Mouse (Mus musculus): Measurements from ENCODE around the gene Cep83. TPM values are rescaled to one million over a fixed set of nuclear protein-coding genes. Genes with fewer than 3 reads are reported as not detected.
A peak's percentile ranks its signal among the peaks of the same experiment; 100 is the strongest.

The Cep83 gene
- polyA plus RNA-seq, 1 experiment from 2014 or later, result 20.9 TPM

GRCm38 (mm10) chr10:94827890-94828733 is 139.7 kb downstream of the Cep83 start:
- no peak overlapping the region for H3K4me3 ChIP-seq (ENCODE audit: low read length)
- 0 out of 2 replicates have a peak overlapping the region, but pooled peaks have one; percentile 18 for H3K9ac ChIP-seq (ENCODE audit: low read length)
- WGBS, result 82% methylated on average over 14 of the region's 14 CpGs
- ATAC-seq (ENCODE audit: low read depth), result no peak
- H3K4me1 ChIP-seq (replicated peaks; ENCODE audit: control insufficient read depth, insufficient read depth, low read length), result peaks cover 52% of the 10 kb centered on the region
- H3K36me3 ChIP-seq (ENCODE audit: control insufficient read depth, insufficient read depth, low read length), result no peaks in the 10 kb centered on the region
- peak overlapping the region; percentile 40 for H3K27ac ChIP-seq (ENCODE audit: low read length)
- no peaks in the 10 kb centered on the region for H3K27me3 ChIP-seq (ENCODE audit: control insufficient read depth, insufficient read depth, low read depth, low read length)
- H3K9me3 ChIP-seq (ENCODE audit: control insufficient read depth, low read length), result no peaks in the 10 kb centered on the region
- H3K4me2 ChIP-seq (ENCODE audit: low read depth, low read length), result no peak overlapping the region

- no peak for ATAC-seq (ENCODE audit: low read depth)
- no peaks in the 10 kb centered on the region for H3K36me3 ChIP-seq (ENCODE audit: control insufficient read depth, insufficient read depth, low read length)
- H3K4me1 ChIP-seq (replicated peaks; ENCODE audit: control insufficient read depth, insufficient read depth, low read length), result peaks cover 49% of the 10 kb centered on the region
- no peak overlapping the region for H3K4me3 ChIP-seq (ENCODE audit: low read length)
- H3K9me3 ChIP-seq (ENCODE audit: control insufficient read depth, low read length), result no peaks in the 10 kb centered on the region
- no peaks in the 10 kb centered on the region for H3K27me3 ChIP-seq (ENCODE audit: control insufficient read depth, insufficient read depth, low read depth, low read length)
- WGBS, result 84% methylated on average over 7 of the region's 7 CpGs
- no peak overlapping the region for H3K9ac ChIP-seq (ENCODE audit: low read length)
- peak overlapping the region; percentile 99 for H3K27ac ChIP-seq (ENCODE audit: low read length)
- H3K4me2 ChIP-seq (ENCODE audit: low read depth, low read length), result peak overlapping the region; percentile 52
Measured at GRCm38 (mm10) chr10:94828734-94829230, 140.3 kb downstream of the Cep83 start.

- ATAC-seq (ENCODE audit: low read depth), result peak; percentile 91
Measured at GRCm38 (mm10) chr10:94829407-94829806, 141.0 kb downstream of the Cep83 start.

GRCm38 (mm10) chr10:94835874-94836273 is 147.4 kb downstream of the Cep83 start:
- WGBS, result 70% methylated on average over 9 of the region's 9 CpGs

More at GRCm38 (mm10) chr10:94829407-94829806, 141.0 kb downstream of the Cep83 start:
- H3K9ac ChIP-seq (ENCODE audit: low read length), result peak overlapping the region; percentile 58
- peaks cover 48% of the 10 kb centered on the region for H3K4me1 ChIP-seq (replicated peaks; ENCODE audit: control insufficient read depth, insufficient read depth, low read length)
- 8% methylated on average over 6 of the region's 6 CpGs for WGBS
- H3K9me3 ChIP-seq (ENCODE audit: control insufficient read depth, low read length), result no peaks in the 10 kb centered on the region
- 0 out of 2 replicates have a peak, but pooled peaks cover 3% of the 10 kb centered on the region for H3K36me3 ChIP-seq (ENCODE audit: control insufficient read depth, insufficient read depth, low read length)
- peak overlapping the region; percentile 52 for H3K4me2 ChIP-seq (ENCODE audit: low read depth, low read length)
- H3K4me3 ChIP-seq (ENCODE audit: low read length), result peak overlapping the region; percentile 24; the same call in 1 of the 2 replicates
- H3K27ac ChIP-seq (ENCODE audit: low read length), result peak overlapping the region; percentile 99
- H3K27me3 ChIP-seq (ENCODE audit: control insufficient read depth, insufficient read depth, low read depth, low read length), result no peaks in the 10 kb centered on the region

More at GRCm38 (mm10) chr10:94835874-94836273, 147.4 kb downstream of the Cep83 start:
- peaks cover 3% of the 10 kb centered on the region; the same call in 1 of the 2 replicates for H3K4me1 ChIP-seq (replicated peaks; ENCODE audit: control insufficient read depth, insufficient read depth, low read length)
- H3K36me3 ChIP-seq (ENCODE audit: control insufficient read depth, insufficient read depth, low read length), result 0 out of 2 replicates have a peak, but pooled peaks cover 3% of the 10 kb centered on the region
- H3K9me3 ChIP-seq (ENCODE audit: control insufficient read depth, low read length), result no peaks in the 10 kb centered on the region
- H3K4me3 ChIP-seq (ENCODE audit: low read length), result no peak overlapping the region
- no peaks in the 10 kb centered on the region for H3K27me3 ChIP-seq (ENCODE audit: control insufficient read depth, insufficient read depth, low read depth, low read length)
- H3K27ac ChIP-seq (ENCODE audit: low read length), result no peak overlapping the region
- no peak for ATAC-seq (ENCODE audit: low read depth)
- no peak overlapping the region for H3K4me2 ChIP-seq (ENCODE audit: low read depth, low read length)
- H3K9ac ChIP-seq (ENCODE audit: low read length), result no peak overlapping the region

Measured in lung, embryonic 16.5 days (tissue).